Mouse (Mus musculus): ENCODE data around the gene Lgals2. TPM values are rescaled to one million over a fixed set of nuclear protein-coding genes. Genes with fewer than 3 reads are reported as not detected.

Gene Lgals2
- polyA plus RNA-seq, 1 experiment, result 0.32 TPM

DNA sequence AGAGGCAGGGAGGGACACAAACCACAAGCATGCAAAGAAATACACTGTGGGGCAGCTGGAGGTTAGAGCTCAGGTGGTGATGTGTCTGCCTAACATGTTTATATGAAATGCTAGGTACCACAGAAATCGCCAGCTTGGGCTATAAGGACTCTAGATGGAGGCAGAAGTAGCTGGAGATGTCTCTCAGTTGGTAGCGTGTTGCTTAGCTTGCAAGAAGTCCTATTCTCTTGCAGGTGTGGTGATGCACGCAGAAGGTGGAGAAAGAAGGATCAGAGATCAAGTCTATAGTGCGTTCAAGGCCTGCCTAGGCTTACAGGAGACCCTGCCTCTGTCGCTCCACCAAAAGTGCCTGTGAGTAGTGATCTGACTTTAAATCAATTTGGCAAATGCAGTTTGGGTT, 20.2 kb upstream of the Lgals2 start:
- TF ChIP-seq POLR2A (IDR thresholded peaks at IDR 0.05; ENCODE audit: low read depth, low read length) (no peak), CTCF (IDR thresholded peaks at IDR 0.05; ENCODE audit: extremely low read depth, insufficient read depth, insufficient read length, insufficient replicate concordance) (no peak)
- no peak for DNase-seq (ENCODE audit: low read depth in 1 of 2, low spot score in 2 of 2)
- H3K36me3 ChIP-seq (ENCODE audit: control insufficient read depth, insufficient read depth, low read length), result no peaks in the 10 kb centered on the region
- H3K27me3 ChIP-seq (ENCODE audit: control insufficient read depth, insufficient read depth, low read length), result no peaks in the 10 kb centered on the region
- no peak overlapping the region for H3K4me3 ChIP-seq (ENCODE audit: extremely low read depth, insufficient read depth, insufficient read length)
- peaks cover 12% of the 10 kb centered on the region; the same call in 1 of the 2 replicates for H3K4me1 ChIP-seq (ENCODE audit: control insufficient read depth, insufficient read depth, insufficient read length)
- no peak overlapping the region for H3K27ac ChIP-seq (ENCODE audit: insufficient read depth, low read length)
- 88% methylated on average over 5 of the region's 5 CpGs for WGBS

DNA sequence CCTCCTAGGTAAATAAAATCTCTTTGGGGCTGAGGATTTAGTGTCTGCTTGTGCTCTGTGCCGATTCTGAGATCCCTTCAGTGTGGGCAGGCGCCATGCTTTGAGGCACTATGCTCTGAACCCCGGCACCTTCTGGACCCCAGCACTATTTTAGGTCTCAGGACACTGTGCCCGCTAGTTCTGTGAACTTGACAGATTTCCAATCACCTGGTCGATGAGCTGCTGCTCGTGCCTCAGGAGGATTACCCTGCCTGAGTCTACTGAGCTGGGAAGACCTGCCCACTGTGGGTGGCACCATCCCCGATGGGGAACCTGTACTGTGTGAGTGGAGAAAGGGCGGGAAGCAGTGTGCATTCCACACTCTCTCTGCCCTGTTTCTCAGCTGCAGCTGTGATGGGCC, 19.7 kb upstream of the Lgals2 start:
- TF ChIP-seq POLR2A (IDR thresholded peaks at IDR 0.05; ENCODE audit: low read depth, low read length) (no peak), CTCF (IDR thresholded peaks at IDR 0.05; ENCODE audit: extremely low read depth, insufficient read depth, insufficient read length, insufficient replicate concordance) (no peak)
- Histone ChIP-seq H3K4me1 (ENCODE audit: control insufficient read depth, insufficient read depth, insufficient read length) (peaks cover 12% of the 10 kb centered on the region; the same call in 1 of the 2 replicates), H3K4me3 (ENCODE audit: extremely low read depth, insufficient read depth, insufficient read length) (no peak overlapping the region), H3K27me3 (ENCODE audit: control insufficient read depth, insufficient read depth, low read length) (no peaks in the 10 kb centered on the region), H3K36me3 (ENCODE audit: control insufficient read depth, insufficient read depth, low read length) (no peaks in the 10 kb centered on the region), H3K27ac (ENCODE audit: insufficient read depth, low read length) (no peak overlapping the region)
- no peak for DNase-seq (ENCODE audit: low read depth in 1 of 2, low spot score in 2 of 2)
- WGBS, result 91% methylated on average over 8 of the region's 8 CpGs

DNA sequence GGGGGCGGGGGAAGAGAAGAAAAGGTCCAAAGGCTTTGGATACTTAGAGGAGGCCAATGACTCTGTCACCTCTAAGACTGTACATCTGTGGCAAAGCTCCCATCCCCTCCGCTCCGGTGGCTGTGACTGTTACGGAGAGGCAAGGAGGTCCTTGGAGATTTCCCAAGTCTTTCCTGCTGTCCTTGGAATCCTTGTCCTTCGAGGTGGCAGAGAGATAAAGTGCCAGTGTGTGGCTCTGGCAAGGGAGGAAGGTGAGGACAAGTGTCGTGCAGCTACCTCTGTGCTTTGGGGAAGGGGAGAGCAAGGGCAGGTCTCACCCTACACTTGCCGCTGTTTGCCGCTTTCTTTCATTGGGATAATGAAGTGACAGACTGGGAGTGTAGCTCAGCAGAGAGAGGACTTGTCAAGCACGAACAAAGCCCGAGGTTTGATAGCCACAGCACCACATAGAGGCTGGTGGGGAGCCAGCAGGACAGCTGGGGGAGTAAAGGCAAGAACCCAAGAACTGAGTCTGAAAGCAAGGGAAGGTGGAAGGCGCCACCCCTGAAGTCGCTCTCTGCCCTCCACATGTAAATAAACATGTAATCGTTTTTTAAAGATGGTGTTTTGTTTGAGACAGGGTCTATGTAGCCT, 18.6 kb upstream of the Lgals2 start:
- H3K4me3 ChIP-seq (ENCODE audit: extremely low read depth, insufficient read depth, insufficient read length), result no peak overlapping the region
- TF ChIP-seq CTCF (IDR thresholded peaks at IDR 0.05; ENCODE audit: extremely low read depth, insufficient read depth, insufficient read length, insufficient replicate concordance), result no peak
- TF ChIP-seq POLR2A (IDR thresholded peaks at IDR 0.05; ENCODE audit: low read depth, low read length), result no peak
- WGBS, result 79% methylated on average over 13 of the region's 13 CpGs
- no peaks in the 10 kb centered on the region for H3K27me3 ChIP-seq (ENCODE audit: control insufficient read depth, insufficient read depth, low read length)
- no peak overlapping the region for H3K27ac ChIP-seq (ENCODE audit: insufficient read depth, low read length)
- DNase-seq (ENCODE audit: low read depth in 1 of 2, low spot score in 2 of 2), result no peak
- no peaks in the 10 kb centered on the region for H3K36me3 ChIP-seq (ENCODE audit: control insufficient read depth, insufficient read depth, low read length)
- H3K4me1 ChIP-seq (ENCODE audit: control insufficient read depth, insufficient read depth, insufficient read length), result peaks cover 6% of the 10 kb centered on the region; the same call in 1 of the 2 replicates

DNA sequence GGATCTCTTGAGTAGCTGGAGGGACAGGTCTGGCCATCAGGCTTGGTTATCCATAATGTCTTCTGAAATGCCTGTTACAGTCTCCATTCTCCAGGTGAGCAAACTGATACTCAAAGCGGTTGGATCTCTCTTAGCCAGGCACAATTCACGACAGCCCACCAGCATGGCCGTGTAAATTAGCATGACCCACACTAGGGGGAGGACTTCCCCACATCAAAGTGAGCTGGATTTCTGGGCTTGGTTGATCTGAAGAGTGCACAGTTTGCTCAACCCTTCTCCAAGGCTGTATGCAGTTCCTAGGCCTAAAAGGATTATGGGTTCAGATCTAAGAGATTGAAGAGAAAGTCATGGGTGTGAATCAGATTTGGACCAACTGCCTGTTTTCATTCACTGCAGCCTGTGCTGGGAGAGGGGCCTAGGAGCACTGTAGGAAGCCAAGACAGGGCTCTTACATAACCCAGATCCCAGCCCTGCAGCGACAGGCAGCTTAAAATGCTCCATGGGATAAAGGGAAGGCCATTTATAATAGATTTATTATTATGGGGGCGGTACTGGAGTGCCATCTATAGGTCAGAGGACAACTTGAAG, 16.8 kb upstream of the Lgals2 start:
- H3K27me3 ChIP-seq (ENCODE audit: control insufficient read depth, insufficient read depth, low read length), result no peaks in the 10 kb centered on the region
- H3K27ac ChIP-seq (ENCODE audit: insufficient read depth, low read length), result no peak overlapping the region
- H3K4me3 ChIP-seq (ENCODE audit: extremely low read depth, insufficient read depth, insufficient read length), result no peak overlapping the region
- no peak for DNase-seq (ENCODE audit: low read depth in 1 of 2, low spot score in 2 of 2)
- H3K36me3 ChIP-seq (ENCODE audit: control insufficient read depth, insufficient read depth, low read length), result no peaks in the 10 kb centered on the region
- H3K4me1 ChIP-seq (ENCODE audit: control insufficient read depth, insufficient read depth, insufficient read length), result no peaks in the 10 kb centered on the region
- WGBS, result 56% methylated on average over 5 of the region's 5 CpGs
- TF ChIP-seq CTCF (IDR thresholded peaks at IDR 0.05; ENCODE audit: extremely low read depth, insufficient read depth, insufficient read length, insufficient replicate concordance), result no peak
- no peak for TF ChIP-seq POLR2A (IDR thresholded peaks at IDR 0.05; ENCODE audit: low read depth, low read length)

DNA sequence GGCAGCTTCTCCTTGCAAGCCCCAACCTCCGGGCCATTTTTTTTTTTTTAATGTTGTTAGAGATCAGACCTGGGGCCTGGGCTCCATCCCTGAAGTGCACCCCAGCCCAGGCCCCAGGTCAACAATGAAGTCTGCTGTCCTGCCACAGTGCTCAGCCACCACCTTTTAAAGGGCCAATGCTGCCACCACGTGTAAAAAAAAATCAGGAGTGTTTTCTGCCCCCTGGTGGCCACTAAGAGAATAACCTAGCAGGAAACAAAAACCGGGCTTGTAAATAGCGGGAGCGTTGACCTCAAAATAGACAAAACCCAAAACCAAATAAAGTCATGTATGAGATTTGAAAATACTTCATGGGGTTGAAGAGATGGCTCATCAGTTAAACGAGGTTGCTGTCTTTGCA, 14.4 kb upstream of the Lgals2 start:
- Histone ChIP-seq H3K4me3 (ENCODE audit: extremely low read depth, insufficient read depth, insufficient read length) (no peak overlapping the region), H3K36me3 (ENCODE audit: control insufficient read depth, insufficient read depth, low read length) (no peaks in the 10 kb centered on the region), H3K27me3 (ENCODE audit: control insufficient read depth, insufficient read depth, low read length) (no peaks in the 10 kb centered on the region), H3K4me1 (ENCODE audit: control insufficient read depth, insufficient read depth, insufficient read length) (no peaks in the 10 kb centered on the region), H3K27ac (ENCODE audit: insufficient read depth, low read length) (no peak overlapping the region)
- 12% methylated on average over 6 of the region's 6 CpGs for WGBS
- TF ChIP-seq CTCF (IDR thresholded peaks at IDR 0.05; ENCODE audit: extremely low read depth, insufficient read depth, insufficient read length, insufficient replicate concordance) (peak; percentile 36; the same call in 1 of the 2 replicates), POLR2A (IDR thresholded peaks at IDR 0.05; ENCODE audit: low read depth, low read length) (no peak)
- peak; percentile 36 to 41 for DNase-seq (ENCODE audit: low read depth in 1 of 2, low spot score in 2 of 2)

DNA sequence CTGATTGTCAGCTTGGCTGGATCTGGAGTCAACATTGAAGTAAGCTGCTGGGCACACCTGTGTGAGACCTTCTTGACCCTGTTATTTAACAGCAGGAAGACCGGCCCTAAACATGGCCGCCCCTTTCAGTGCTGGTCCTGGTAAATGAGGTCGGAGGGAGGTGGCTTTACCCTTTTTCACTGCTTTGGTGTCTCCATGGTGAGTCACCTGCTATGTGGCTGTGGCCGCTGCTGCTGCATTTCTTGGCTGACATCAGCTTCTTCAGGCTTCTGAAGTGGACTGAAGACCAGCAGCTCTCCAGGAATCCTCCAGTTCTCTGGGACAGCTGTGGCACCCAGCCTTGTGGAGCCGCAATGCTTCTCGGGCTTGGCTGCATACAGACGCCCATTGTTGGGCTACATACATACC, 13.5 kb upstream of the Lgals2 start:
- TF ChIP-seq POLR2A (IDR thresholded peaks at IDR 0.05; ENCODE audit: low read depth, low read length) (no peak), CTCF (IDR thresholded peaks at IDR 0.05; ENCODE audit: extremely low read depth, insufficient read depth, insufficient read length, insufficient replicate concordance) (no peak)
- H3K27ac ChIP-seq (ENCODE audit: insufficient read depth, low read length), result no peak overlapping the region
- DNase-seq (ENCODE audit: low read depth in 1 of 2, low spot score in 2 of 2), result no peak
- H3K36me3 ChIP-seq (ENCODE audit: control insufficient read depth, insufficient read depth, low read length), result no peaks in the 10 kb centered on the region
- WGBS, result 89% methylated on average over 7 of the region's 7 CpGs
- no peaks in the 10 kb centered on the region for H3K4me1 ChIP-seq (ENCODE audit: control insufficient read depth, insufficient read depth, insufficient read length)
- H3K27me3 ChIP-seq (ENCODE audit: control insufficient read depth, insufficient read depth, low read length), result no peaks in the 10 kb centered on the region
- H3K4me3 ChIP-seq (ENCODE audit: extremely low read depth, insufficient read depth, insufficient read length), result no peak overlapping the region

DNA sequence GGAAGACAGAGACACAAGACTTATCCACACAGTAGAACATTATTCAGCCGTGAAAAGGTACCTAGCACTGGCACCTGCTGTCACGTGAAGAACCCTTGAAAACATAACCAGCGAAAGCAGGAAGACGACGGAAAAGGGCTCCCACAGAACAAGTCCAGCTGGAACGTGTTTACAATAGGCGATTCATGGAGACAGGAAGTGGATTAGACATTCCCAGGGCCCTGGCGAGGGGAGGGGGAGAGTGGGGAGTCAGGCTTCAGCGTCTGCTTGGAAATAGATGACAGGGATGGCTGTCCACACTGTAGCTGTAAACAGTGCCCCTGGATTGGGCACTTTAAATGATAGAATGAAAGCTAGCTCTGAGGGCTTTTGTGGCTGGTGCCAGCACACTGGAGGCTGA, 13.1 kb upstream of the Lgals2 start:
- TF ChIP-seq POLR2A (IDR thresholded peaks at IDR 0.05; ENCODE audit: low read depth, low read length) (no peak), CTCF (IDR thresholded peaks at IDR 0.05; ENCODE audit: extremely low read depth, insufficient read depth, insufficient read length, insufficient replicate concordance) (no peak)
- H3K27ac ChIP-seq (ENCODE audit: insufficient read depth, low read length), result no peak overlapping the region

More for the DNA sequence above, 13.1 kb upstream of the Lgals2 start:
- Histone ChIP-seq H3K36me3 (ENCODE audit: control insufficient read depth, insufficient read depth, low read length) (no peaks in the 10 kb centered on the region), H3K4me1 (ENCODE audit: control insufficient read depth, insufficient read depth, insufficient read length) (no peaks in the 10 kb centered on the region), H3K27me3 (ENCODE audit: control insufficient read depth, insufficient read depth, low read length) (no peaks in the 10 kb centered on the region), H3K4me3 (ENCODE audit: extremely low read depth, insufficient read depth, insufficient read length) (no peak overlapping the region)
- WGBS, result 87% methylated on average over 9 of the region's 9 CpGs
- DNase-seq (ENCODE audit: low read depth in 1 of 2, low spot score in 2 of 2), result no peak
